Mouse (Mus musculus) gastrocnemius, adult 2 months (tissue): Measurements from ENCODE around the gene Comt. TPM values are rescaled to one million over a fixed set of nuclear protein-coding genes. Genes with fewer than 3 reads are reported as not detected.

ENCODE experiments used
- DNase-seq: peaks from one replicate; pipeline ENCODE4 v3.0.0; 2022
- H3K27ac ChIP-seq: fragments of 200-600 bp; 2 replicates; pipeline ENCODE4 v1.8.1; 2022; ENCODE audit warnings: mild to moderate bottlenecking
- H3K4me3 ChIP-seq: fragments of 200-600 bp; 2 replicates; pipeline ENCODE4 v1.8.1; 2022; ENCODE audit warnings: mild to moderate bottlenecking, moderate library complexity
- CTCF ChIP-seq: fragments of 200-600 bp; IDR thresholded peaks from 2 replicates; pipeline ENCODE4 v1.8.1; 2022; ENCODE audit warnings: antibody characterized with exemption, mild to moderate bottlenecking, moderate library complexity
- intact Hi-C: fragments of 180-260 bp; cut with DNase I; formaldehyde crosslinking; loops from one replicate; pipeline ENCODE4 v1.15.1; 2025
- microRNA-seq: library from miRNA; unstranded; fragments of <30 nt; microRNA quantifications from one replicate; pipeline ENCODE4 v1.2.0, GENCODE M21; 2021
- total RNA-seq, 2 experiments: library from RNA; stranded (reverse); gene quantifications; 2 replicates each; pipeline ENCODE4 v1.2.3; 2021

Comt gene
- total RNA-seq, 2 experiments from 2014 or later: 35.4 to 43.5 TPM

DNA sequence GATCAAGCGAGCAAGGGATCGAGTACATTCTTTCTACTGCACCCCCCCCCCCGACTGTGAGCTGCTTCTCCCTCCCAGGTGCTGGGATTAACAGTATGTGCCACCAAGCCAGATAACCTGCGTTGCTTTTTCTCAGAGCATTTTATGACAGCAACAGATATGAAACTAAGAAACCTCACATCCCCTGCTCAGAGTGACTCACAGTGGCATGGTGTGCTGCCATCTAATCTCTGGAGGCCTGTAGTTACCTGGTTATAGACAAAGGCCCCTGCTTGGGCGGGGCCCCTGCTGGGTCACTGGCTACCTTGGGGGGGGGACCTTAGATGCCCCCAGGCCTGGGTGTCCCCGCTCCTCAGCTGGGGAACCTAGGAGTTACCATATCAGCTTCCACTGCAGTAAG, 68.7 kb downstream of the Comt start:
- no peak for DNase-seq
- Histone ChIP-seq H3K27ac (no peak overlapping the region), H3K4me3 (no peak overlapping the region)
- no peak for TF ChIP-seq CTCF
- intact Hi-C loops: no loop called here

DNA sequence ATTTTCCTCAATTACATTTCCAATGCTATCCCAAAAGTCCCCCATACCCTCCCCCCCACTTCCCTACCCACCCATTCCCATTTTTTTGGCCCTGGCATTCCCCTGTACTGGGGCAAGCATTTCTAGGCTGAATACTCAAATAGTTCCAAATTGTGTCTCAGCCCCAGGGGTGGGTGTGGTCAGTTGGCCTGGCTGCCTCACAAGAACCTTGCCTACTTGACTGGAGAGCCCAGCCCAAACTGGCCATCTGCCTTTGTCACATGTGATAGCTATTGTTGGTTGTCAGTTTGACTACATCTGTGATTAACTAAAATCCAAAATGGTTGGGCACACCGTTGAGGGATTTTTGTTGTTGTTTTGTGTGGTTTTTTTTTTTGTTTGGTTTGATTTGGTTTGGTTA, 69.7 kb downstream of the Comt start:
- TF ChIP-seq CTCF: no peak
- peak; percentile 77 for DNase-seq
- H3K4me3 ChIP-seq: no peak overlapping the region
- intact Hi-C loops: no loop called here
- no peak overlapping the region for H3K27ac ChIP-seq

Small RNA genes within 50 kb of the gene (microRNA-seq; reads per million reads assigned to microRNA genes)
- not detected for gene Gm26219

Other genes with a start within 250 kb of the Comt start
- not detected for gene Ccdc188, start 209.0 kb downstream of the Comt start, total RNA-seq
- 10 to 100 TPM; 21.6 to 28.7 TPM for gene Zdhhc8, start 191.7 kb downstream of the Comt start, total RNA-seq
- 10 to 100 TPM in 1 of 2 experiments, 1 to 10 TPM in 1; 9.7 to 12.0 TPM for gene Trmt2a, start 178.2 kb downstream of the Comt start, total RNA-seq
- gene Ranbp1, start 178.1 kb downstream of the Comt start, total RNA-seq: 10 to 100 TPM; 17.9 to 28.5 TPM
- not detected for gene Gm49776, start 168.5 kb downstream of the Comt start, total RNA-seq
- 10 to 100 TPM; 12.1 to 13.0 TPM for gene Dgcr8, start 137.6 kb downstream of the Comt start, total RNA-seq
- 10 to 100 TPM; 41.8 to 59.7 TPM for gene Tango2, start 78.7 kb downstream of the Comt start, total RNA-seq
- gene Arvcf, start 78.7 kb downstream of the Comt start, total RNA-seq: 1 to 10 TPM; 7.0 to 8.9 TPM
- gene Txnrd2, start 468 bp downstream of the Comt start, total RNA-seq: 10 to 100 TPM; 18.9 to 21.4 TPM
- gene Gnb1l, start 71.9 kb upstream of the Comt start, total RNA-seq: 1 to 10 TPM; 4.0 to 4.4 TPM
- 1 to 10 TPM; 3.2 to 4.1 TPM for gene Rtl10, start 72.0 kb upstream of the Comt start, total RNA-seq
- 1 to 10 TPM; 1.2 to 4.7 TPM for gene Tbx1, start 163.8 kb upstream of the Comt start, total RNA-seq
- gene Gp1bb, start 195.6 kb upstream of the Comt start, total RNA-seq: not detected
- gene Gm49601, start 199.6 kb upstream of the Comt start, total RNA-seq: 1 to 10 TPM in 1 of 2 experiments, under 1 TPM in 1; 0.61 to 1.1 TPM
- 1 to 10 TPM; 3.1 to 6.1 TPM for gene Sept5, start 203.1 kb upstream of the Comt start, total RNA-seq